23 mouse cellular contexts compared by ENCODE assay signal in the genomic region with DNA sequence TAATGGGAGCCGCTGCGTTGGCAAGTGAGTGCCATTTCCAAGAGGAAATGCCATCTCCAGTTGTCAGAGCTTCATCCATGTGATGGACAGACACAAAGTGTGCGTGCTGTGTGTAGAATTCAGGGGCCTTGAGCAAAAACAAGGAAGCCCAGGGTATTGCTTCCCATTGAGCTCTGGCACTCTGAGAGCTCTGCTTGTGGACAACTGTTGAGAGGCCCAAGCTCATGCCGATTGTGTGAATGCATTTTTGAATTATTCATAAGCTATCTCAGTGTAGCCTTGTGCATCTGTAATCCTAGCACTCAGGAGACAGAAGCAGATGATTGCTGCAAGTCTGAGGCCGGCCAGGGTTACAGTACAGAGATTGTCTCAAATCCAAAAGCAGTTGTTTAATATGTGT. TPM values are rescaled to one million over a fixed set of nuclear protein-coding genes. Genes with fewer than 3 reads are reported as not detected.
DNase-seq lines count a peak whose midpoint lies in the region; ATAC-seq lines count a peak whose summit lies in the region.
"Had no signal": no experiment of that assay in that cellular context is flagged by ENCODE, and none has a peak within 500 bp of the region (broad histone marks: within the 10 kb centered on the region; RNA-seq: fewer than 3 reads in every experiment).

No protein-coding gene starts in this region.

- H3K9me3 ChIP-seq in forebrain, embryonic 13.5 days (replicated peaks): no peaks in the 10 kb centered on the region
- no peaks in the 10 kb centered on the region for H3K9me3 ChIP-seq in forebrain, embryonic 11.5 days (ENCODE audit: control insufficient read depth, low read length)
- no peaks in the 10 kb centered on the region for H3K9me3 ChIP-seq in midbrain, embryonic 11.5 days (ENCODE audit: control insufficient read depth, low read length)
- no peaks in the 10 kb centered on the region for H3K9me3 ChIP-seq in midbrain, embryonic 10.5 days (replicated peaks)
- H3K9me3 ChIP-seq in midbrain, embryonic 13.5 days: no peaks in the 10 kb centered on the region
- H3K9me3 ChIP-seq in heart, embryonic 12.5 days (replicated peaks): no peaks in the 10 kb centered on the region
- H3K9me3 ChIP-seq: G1E; lung, embryonic 15.5 days; neural tube, embryonic 12.5 days had no signal

- H3K9ac ChIP-seq in forebrain, embryonic 13.5 days: no peak overlapping the region
- no peak overlapping the region for H3K9ac ChIP-seq in forebrain, embryonic 11.5 days (ENCODE audit: low read length)
- no peak overlapping the region for H3K9ac ChIP-seq in midbrain, embryonic 11.5 days (ENCODE audit: low read length)
- no peak overlapping the region; the same call in 1 of the 2 replicates for H3K9ac ChIP-seq in midbrain, embryonic 13.5 days (replicated peaks)
- H3K9ac ChIP-seq in heart, embryonic 12.5 days: no peak overlapping the region
- H3K9ac ChIP-seq: liver, embryonic 14.5 days; lung, embryonic 15.5 days; neural tube, embryonic 12.5 days had no signal

- no peaks in the 10 kb centered on the region for H3K27me3 ChIP-seq in forebrain, embryonic 13.5 days
- H3K27me3 ChIP-seq in forebrain, embryonic 11.5 days (ENCODE audit: control insufficient read depth, insufficient read depth, low read length): no peaks in the 10 kb centered on the region
- no peaks in the 10 kb centered on the region for H3K27me3 ChIP-seq in midbrain, embryonic 11.5 days (ENCODE audit: control insufficient read depth, insufficient read depth, low read length)
- no peaks in the 10 kb centered on the region for H3K27me3 ChIP-seq in midbrain, embryonic 10.5 days (ENCODE audit: low read depth, poor library complexity, severe bottlenecking)
- H3K27me3 ChIP-seq in midbrain, embryonic 13.5 days: no peaks in the 10 kb centered on the region
- no peaks in the 10 kb centered on the region for H3K27me3 ChIP-seq in heart, embryonic 12.5 days (replicated peaks)
- H3K27me3 ChIP-seq: lung, embryonic 15.5 days; neural tube, embryonic 12.5 days had no signal

- no peak overlapping the region for H3K27ac ChIP-seq in forebrain, embryonic 13.5 days
- no peak overlapping the region for H3K27ac ChIP-seq in forebrain, embryonic 11.5 days (ENCODE audit: low read depth, low read length)
- no peak overlapping the region; the same call in 1 of the 2 replicates for H3K27ac ChIP-seq in midbrain, embryonic 11.5 days (ENCODE audit: low read depth, low read length)
- H3K27ac ChIP-seq in midbrain, embryonic 10.5 days (replicated peaks): no peak overlapping the region
- 0 out of 2 replicates have a peak overlapping the region, but pooled peaks have one; percentile 30 for H3K27ac ChIP-seq in midbrain, embryonic 13.5 days
- H3K27ac ChIP-seq in heart, embryonic 12.5 days (ENCODE audit: poor library complexity, severe bottlenecking): no peak overlapping the region
- H3K27ac ChIP-seq: liver, embryonic 14.5 days; lung, embryonic 15.5 days; macrophage; neural tube, embryonic 12.5 days had no signal

- WGBS in forebrain, embryonic 13.5 days: 55% methylated on average over 5 of the region's 5 CpGs
- 81% methylated on average over 5 of the region's 5 CpGs for WGBS in forebrain, embryonic 11.5 days
- WGBS in midbrain, embryonic 11.5 days: 68% methylated on average over 5 of the region's 5 CpGs
- WGBS in midbrain, embryonic 10.5 days: 83% methylated on average over 5 of the region's 5 CpGs
- WGBS in midbrain, embryonic 13.5 days: 43% methylated on average over 5 of the region's 5 CpGs
- WGBS in heart, embryonic 12.5 days: 90% methylated on average over 5 of the region's 5 CpGs

- peaks cover 75% of the 10 kb centered on the region for H3K36me3 ChIP-seq in forebrain, embryonic 13.5 days (ENCODE audit: poor library complexity, severe bottlenecking)
- H3K36me3 ChIP-seq in forebrain, embryonic 11.5 days (ENCODE audit: control insufficient read depth, insufficient read depth, low read length): peaks cover 4% of the 10 kb centered on the region; the same call in 1 of the 2 replicates
- peaks cover 15% of the 10 kb centered on the region for H3K36me3 ChIP-seq in midbrain, embryonic 11.5 days (ENCODE audit: control insufficient read depth, insufficient read depth, low read length)
- H3K36me3 ChIP-seq in midbrain, embryonic 10.5 days: peaks cover 93% of the 10 kb centered on the region
- peaks cover 65% of the 10 kb centered on the region for H3K36me3 ChIP-seq in midbrain, embryonic 13.5 days
- H3K36me3 ChIP-seq in heart, embryonic 12.5 days: peaks cover 64% of the 10 kb centered on the region

- no peak overlapping the region for H3K4me3 ChIP-seq in forebrain, embryonic 13.5 days
- H3K4me3 ChIP-seq in forebrain, embryonic 11.5 days (ENCODE audit: low read depth, low read length): no peak overlapping the region
- no peak overlapping the region for H3K4me3 ChIP-seq in midbrain, embryonic 11.5 days (ENCODE audit: low read depth, low read length)
- no peak overlapping the region for H3K4me3 ChIP-seq in midbrain, embryonic 10.5 days
- no peak overlapping the region for H3K4me3 ChIP-seq in midbrain, embryonic 13.5 days (replicated peaks)
- H3K4me3 ChIP-seq in heart, embryonic 12.5 days: no peak overlapping the region
- H3K4me3 ChIP-seq: lung, embryonic 15.5 days; neural tube, embryonic 12.5 days had no signal

- no peak overlapping the region for H3K4me2 ChIP-seq in forebrain, embryonic 13.5 days
- no peak overlapping the region for H3K4me2 ChIP-seq in forebrain, embryonic 11.5 days (ENCODE audit: low read depth, low read length, severe bottlenecking)
- no peak overlapping the region for H3K4me2 ChIP-seq in midbrain, embryonic 11.5 days
- no peak overlapping the region for H3K4me2 ChIP-seq in midbrain, embryonic 13.5 days (replicated peaks)
- no peak overlapping the region for H3K4me2 ChIP-seq in heart, embryonic 12.5 days
- H3K4me2 ChIP-seq: lung, embryonic 15.5 days; neural tube, embryonic 12.5 days had no signal

- no peak for DNase-seq in forebrain, embryonic 11.5 days (ENCODE audit: low spot score)
- DNase-seq in midbrain, embryonic 11.5 days (ENCODE audit: low spot score, missing footprints): no peak
- DNase-seq in midbrain, embryonic 10.5 days (ENCODE audit: low spot score): no peak
- no peak for DNase-seq in gastrocnemius, postnatal 4 days (ENCODE audit: low spot score in 2 of 2)
- no peak for DNase-seq in layer of hippocampus, postnatal 36 days
- DNase-seq: adrenal gland, postnatal 25 days; cerebellum, adult 18-20 months; heart, adult 18-20 months; kidney, adult 8-10 months; kidney, postnatal 25 days; layer of hippocampus, adult 9-11 months had no signal

- H3K4me1 ChIP-seq in forebrain, embryonic 13.5 days: peaks cover 8% of the 10 kb centered on the region
- H3K4me1 ChIP-seq in forebrain, embryonic 11.5 days (replicated peaks; ENCODE audit: control insufficient read depth, insufficient read depth, low read length): no peaks in the 10 kb centered on the region
- H3K4me1 ChIP-seq in midbrain, embryonic 11.5 days (ENCODE audit: control insufficient read depth, insufficient read depth, low read length): peaks cover 5% of the 10 kb centered on the region
- H3K4me1 ChIP-seq in midbrain, embryonic 10.5 days: peaks cover 7% of the 10 kb centered on the region
- H3K4me1 ChIP-seq in midbrain, embryonic 13.5 days (replicated peaks): peaks cover 8% of the 10 kb centered on the region
- H3K4me1 ChIP-seq in heart, embryonic 12.5 days (replicated peaks): no peaks in the 10 kb centered on the region
- H3K4me1 ChIP-seq: lung, embryonic 15.5 days; neural tube, embryonic 12.5 days had no signal

- ATAC-seq in forebrain, embryonic 13.5 days: peak; percentile 58; the same call in 1 of the 2 replicates
- ATAC-seq in forebrain, embryonic 11.5 days (replicated peaks; ENCODE audit: low FRiP score): no peak
- peak; percentile 57; the same call in 1 of the 2 replicates for ATAC-seq in midbrain, embryonic 11.5 days (ENCODE audit: low FRiP score)
- peak; percentile 87 for ATAC-seq in midbrain, embryonic 13.5 days
- ATAC-seq in heart, embryonic 12.5 days (ENCODE audit: insufficient number of reproducible peaks, low FRiP score): no peak

RNA-seq across cellular contexts. Expression of a gene that starts 11.8 kb away (rescaled TPM):
- polyA plus RNA-seq in forebrain, embryonic 13.5 days (2015; fragmentation: Nextera tagmentation; extraction: Ambion mirVana): 28.8 and 31.6 TPM in 2 replicates
- 49.9 and 55.5 TPM in 2 replicates for polyA plus RNA-seq in forebrain, embryonic 11.5 days (2014; fragmentation: Nextera tagmentation; extraction: Ambion mirVana)
- polyA plus RNA-seq in midbrain, embryonic 11.5 days (2014; fragmentation: Nextera tagmentation; extraction: Ambion mirVana): 61.3 and 62.3 TPM in 2 replicates
- polyA plus RNA-seq in midbrain, embryonic 10.5 days (2016; fragmentation: Nextera tagmentation; extraction: Ambion mirVana): 55.9 and 58.2 TPM in 2 replicates
- 27.5 and 28.5 TPM in 2 replicates for polyA plus RNA-seq in midbrain, embryonic 13.5 days (2015; fragmentation: Nextera tagmentation; extraction: Ambion mirVana)
- 23.1 and 23.8 TPM in 2 replicates for polyA plus RNA-seq in heart, embryonic 12.5 days (2016; fragmentation: Nextera tagmentation; extraction: Ambion mirVana)
- 10 to 100 TPM; 25.3 to 30.2 TPM for total RNA-seq in gastrocnemius, postnatal 4 days (2021)
- total RNA-seq in layer of hippocampus, postnatal 36 days (2021): 10 to 100 TPM; 13.9 to 14.0 TPM

RNA-seq across cellular contexts. Expression of a gene that starts 29.2 kb away (rescaled TPM):
- polyA plus RNA-seq in forebrain, embryonic 13.5 days (2015; fragmentation: Nextera tagmentation; extraction: Ambion mirVana): 10.3 and 10.9 TPM in 2 replicates
- 13.6 and 14.1 TPM in 2 replicates for polyA plus RNA-seq in forebrain, embryonic 11.5 days (2014; fragmentation: Nextera tagmentation; extraction: Ambion mirVana)
- 14.8 and 15.0 TPM in 2 replicates for polyA plus RNA-seq in midbrain, embryonic 11.5 days (2014; fragmentation: Nextera tagmentation; extraction: Ambion mirVana)
- polyA plus RNA-seq in midbrain, embryonic 10.5 days (2016; fragmentation: Nextera tagmentation; extraction: Ambion mirVana): 16.2 and 16.4 TPM in 2 replicates
- 9.7 and 11.5 TPM in 2 replicates for polyA plus RNA-seq in midbrain, embryonic 13.5 days (2015; fragmentation: Nextera tagmentation; extraction: Ambion mirVana)
- 35.3 and 36.2 TPM in 2 replicates for polyA plus RNA-seq in heart, embryonic 12.5 days (2016; fragmentation: Nextera tagmentation; extraction: Ambion mirVana)
- total RNA-seq in gastrocnemius, postnatal 4 days (2021): 10 to 100 TPM; 19.3 to 22.2 TPM
- 1 to 10 TPM; 5.3 to 7.2 TPM for total RNA-seq in layer of hippocampus, postnatal 36 days (2021)

RNA-seq across cellular contexts. Expression of a gene that starts 29.5 kb away (rescaled TPM):
- 0.21 TPM in 1 of 2 replicates, not detected in the other for polyA plus RNA-seq in forebrain, embryonic 13.5 days (2015; fragmentation: Nextera tagmentation; extraction: Ambion mirVana)
- polyA plus RNA-seq in forebrain, embryonic 11.5 days (2014; fragmentation: Nextera tagmentation; extraction: Ambion mirVana): 0.21 TPM in 1 of 2 replicates, not detected in the other
- polyA plus RNA-seq in midbrain, embryonic 11.5 days (2014; fragmentation: Nextera tagmentation; extraction: Ambion mirVana): not detected in 2 replicates
- 0.21 and 0.27 TPM in 2 replicates for polyA plus RNA-seq in midbrain, embryonic 10.5 days (2016; fragmentation: Nextera tagmentation; extraction: Ambion mirVana)
- 0.15 and 0.22 TPM in 2 replicates for polyA plus RNA-seq in midbrain, embryonic 13.5 days (2015; fragmentation: Nextera tagmentation; extraction: Ambion mirVana)
- polyA plus RNA-seq in heart, embryonic 12.5 days (2016; fragmentation: Nextera tagmentation; extraction: Ambion mirVana): not detected in 2 replicates
- under 1 TPM in 1 of 2 experiments, not detected in 1; 0.20 TPM for total RNA-seq in gastrocnemius, postnatal 4 days (2021)
- under 1 TPM in 1 of 2 experiments, not detected in 1; 0.15 TPM for total RNA-seq in layer of hippocampus, postnatal 36 days (2021)
- total RNA-seq: G1E; heart, adult 18-20 months had no signal
- polyA plus RNA-seq: G1E; heart, embryonic 16.5 days; macrophage had no signal

RNA-seq across cellular contexts. Expression of a gene that starts 58.8 kb away (rescaled TPM):
- not detected in 2 replicates for polyA plus RNA-seq in forebrain, embryonic 13.5 days (2015; fragmentation: Nextera tagmentation; extraction: Ambion mirVana)
- not detected in 2 replicates for polyA plus RNA-seq in forebrain, embryonic 11.5 days (2014; fragmentation: Nextera tagmentation; extraction: Ambion mirVana)
- polyA plus RNA-seq in midbrain, embryonic 11.5 days (2014; fragmentation: Nextera tagmentation; extraction: Ambion mirVana): 0.11 TPM in 1 of 2 replicates, not detected in the other
- polyA plus RNA-seq in midbrain, embryonic 10.5 days (2016; fragmentation: Nextera tagmentation; extraction: Ambion mirVana): not detected in 2 replicates
- polyA plus RNA-seq in midbrain, embryonic 13.5 days (2015; fragmentation: Nextera tagmentation; extraction: Ambion mirVana): not detected in 2 replicates
- not detected in 2 replicates for polyA plus RNA-seq in heart, embryonic 12.5 days (2016; fragmentation: Nextera tagmentation; extraction: Ambion mirVana)
- total RNA-seq in gastrocnemius, postnatal 4 days (2021): not detected
- not detected for total RNA-seq in layer of hippocampus, postnatal 36 days (2021)
- total RNA-seq: adrenal gland, postnatal 25 days; G1E; gastrocnemius, adult 8-10 months; left cerebral cortex, postnatal 10 days had no signal
- polyA plus RNA-seq: G1E; limb, embryonic 14.5 days; lung, embryonic 15.5 days; macrophage; neural tube, embryonic 12.5 days had no signal

Comparison
In these comparisons a context has a peak if more than half of its experiments do, and no peak if none do; other contexts are left out.
1. ATAC-seq: peak in forebrain, embryonic 13.5 days (single experiment), midbrain, embryonic 11.5 days (single experiment) and midbrain, embryonic 13.5 days (single experiment); none in forebrain, embryonic 11.5 days (single experiment) and heart, embryonic 12.5 days (single experiment).